Mouse (Mus musculus) erythroblast, embryonic 14.5 days (primary cell): ENCODE measurements around the gene Zfp787. TPM values are rescaled to one million over a fixed set of nuclear protein-coding genes. Genes with fewer than 3 reads are reported as not detected.

Experiments
- H3K27me3 ChIP-seq: 2 replicates; pipeline ENCODE4 v1.6.1; 2012; ENCODE audit warnings: inconsistent platforms; ENCODE audit not compliant: control insufficient read depth
- H3K36me3 ChIP-seq: 2 replicates; pipeline ENCODE4 v1.6.1; 2012; ENCODE audit warnings: mild to moderate bottlenecking, inconsistent platforms; ENCODE audit not compliant: control insufficient read depth
- H3K4me1 ChIP-seq: 2 replicates; pipeline ENCODE4 v1.6.1; 2012; ENCODE audit warnings: inconsistent platforms; ENCODE audit not compliant: control insufficient read depth
- H3K4me3 ChIP-seq: replicated peaks from 2 replicates; pipeline ENCODE3; 2012; ENCODE audit warnings: moderate library complexity, mild to moderate bottlenecking, inconsistent platforms
- H3K9me3 ChIP-seq: 2 replicates; pipeline ENCODE4 v1.6.1; 2012; ENCODE audit warnings: low read length, inconsistent platforms, mixed read lengths; ENCODE audit not compliant: control insufficient read depth
- GATA1 ChIP-seq: IDR thresholded peaks from 2 replicates; pipeline ENCODE4 v1.6.1; 2012; ENCODE audit warnings: low read length, inconsistent platforms, mixed read lengths
- TAL1 ChIP-seq: IDR thresholded peaks from 3 replicates; pipeline ENCODE4 v1.6.1; 2012; ENCODE audit warnings: low read length, inconsistent platforms, mixed read lengths
- polyA plus RNA-seq: library from polyadenylated mRNA; stranded (reverse); fragments of >175 nt; gene quantifications from 2 replicates; pipeline ENCODE4 v1.2.3, GENCODE M21; 2012

Zfp787 gene
- polyA plus RNA-seq, 1 experiment: 0.85 TPM

- H3K27me3 ChIP-seq: no peaks in the 10 kb centered on the region
- TF ChIP-seq TAL1 (no peak), GATA1 (no peak)
- no peaks in the 10 kb centered on the region for H3K4me1 ChIP-seq
- no peaks in the 10 kb centered on the region for H3K9me3 ChIP-seq
- no peaks in the 10 kb centered on the region for H3K36me3 ChIP-seq
- no peak overlapping the region for H3K4me3 ChIP-seq
Measured at GRCm38 (mm10) chr7:6119501-6119900, 36.3 kb downstream of the Zfp787 start.

Other genes starting within 250 kb of the Zfp787 start
- gene Vmn1r65, start 145.0 kb downstream of the Zfp787 start, polyA plus RNA-seq: not detected in 2 replicates
- gene Nlrp4c, start 110.8 kb downstream of the Zfp787 start, polyA plus RNA-seq: not detected in 2 replicates
- 1.7 and 1.8 TPM in 2 replicates for gene Zfp444, start 16.2 kb upstream of the Zfp787 start, polyA plus RNA-seq
- not detected in 2 replicates for gene Galp, start 41.1 kb upstream of the Zfp787 start, polyA plus RNA-seq
- not detected in 2 replicates for gene Zscan5b, start 66.3 kb upstream of the Zfp787 start, polyA plus RNA-seq
- gene Epp13, start 96.7 kb upstream of the Zfp787 start, polyA plus RNA-seq: not detected in 2 replicates
- 0.06 and 0.07 TPM in 2 replicates for gene Zfp667, start 130.6 kb upstream of the Zfp787 start, polyA plus RNA-seq
- 0.02 TPM in 1 of 2 replicates, not detected in the other for gene Zfp583, start 175.3 kb upstream of the Zfp787 start, polyA plus RNA-seq
- not detected in 2 replicates for gene Gm3854, start 187.8 kb upstream of the Zfp787 start, polyA plus RNA-seq
- gene Zfp78, start 207.3 kb upstream of the Zfp787 start, polyA plus RNA-seq: not detected in 2 replicates
- gene Zfp28, start 227.3 kb upstream of the Zfp787 start, polyA plus RNA-seq: 0.01 TPM in 1 of 2 replicates, not detected in the other
- not detected in 2 replicates for gene Smim17, start 242.7 kb upstream of the Zfp787 start, polyA plus RNA-seq